Mouse (Mus musculus): Measurements from ENCODE around the gene Ccl7. TPM values are rescaled to one million over a fixed set of nuclear protein-coding genes. Genes with fewer than 3 reads are reported as not detected.

The Ccl7 gene
- 5.9 TPM for polyA plus RNA-seq (2014; fragmentation: Illumina TruSeq; extraction: RNeasy Lipid Tissue Mini Kit (QIAGEN cat#74804); ENCODE audit: low read depth, low replicate concordance)

GRCm38 (mm10) chr11:82045471-82045870 is at the start of gene Ccl7:
Gene Ccl7, plus strand, starts transcription at chr11:82045712.

DNA sequence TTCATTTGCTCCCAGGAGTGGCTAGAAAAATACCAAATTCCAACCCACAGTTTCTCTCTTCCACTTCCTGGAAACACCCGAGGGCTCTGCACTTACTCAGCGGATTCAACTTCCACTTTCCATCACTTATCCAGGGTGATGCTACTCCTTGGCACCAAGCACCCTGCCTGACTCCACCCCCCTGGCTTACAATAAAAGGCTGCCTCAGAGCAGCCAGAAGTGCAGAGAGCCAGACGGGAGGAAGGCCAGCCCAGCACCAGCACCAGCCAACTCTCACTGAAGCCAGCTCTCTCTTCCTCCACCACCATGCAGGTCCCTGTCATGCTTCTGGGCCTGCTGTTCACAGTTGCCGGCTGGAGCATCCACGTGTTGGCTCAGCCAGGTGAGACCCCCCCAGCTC is 10.2 kb upstream of the Ccl7 start, which contains the start of gene Ccl2:
Ccl2 (plus strand) TSS at position 216 of the 400 bp plus-strand sequence.

GRCm38 (mm10) chr11:82038535-82038934 is 7.0 kb upstream of the Ccl7 start, which contains the start of gene Gm17268:
Gene Gm17268, minus strand, starts transcription at chr11:82038562.

GRCm38 (mm10) chr11:82057646-82058045 is 12.1 kb downstream of the Ccl7 start, which contains the start of gene Ccl11:
Gene Ccl11, plus strand, starts transcription at chr11:82057823.

Other genes starting within 250 kb of the Ccl7 start
- gene 5530401A14Rik, start 185.0 kb upstream of the Ccl7 start, polyA plus RNA-seq (2014; fragmentation: Illumina TruSeq; extraction: RNeasy Lipid Tissue Mini Kit (QIAGEN cat#74804); ENCODE audit: low read depth, low replicate concordance): not detected
- 0.50 TPM for gene Asic2, start 77.3 kb upstream of the Ccl7 start, polyA plus RNA-seq (2014; fragmentation: Illumina TruSeq; extraction: RNeasy Lipid Tissue Mini Kit (QIAGEN cat#74804); ENCODE audit: low read depth, low replicate concordance)
- gene Ccl2, start 10.1 kb upstream of the Ccl7 start, polyA plus RNA-seq (2014; fragmentation: Illumina TruSeq; extraction: RNeasy Lipid Tissue Mini Kit (QIAGEN cat#74804); ENCODE audit: low read depth, low replicate concordance): 7.4 TPM
- not detected for gene Gm17268, start 7.2 kb upstream of the Ccl7 start, polyA plus RNA-seq (2014; fragmentation: Illumina TruSeq; extraction: RNeasy Lipid Tissue Mini Kit (QIAGEN cat#74804); ENCODE audit: low read depth, low replicate concordance)
- 48.6 TPM for gene Ccl11, start 12.1 kb downstream of the Ccl7 start, polyA plus RNA-seq (2014; fragmentation: Illumina TruSeq; extraction: RNeasy Lipid Tissue Mini Kit (QIAGEN cat#74804); ENCODE audit: low read depth, low replicate concordance)
- gene Ccl12, start 56.1 kb downstream of the Ccl7 start, polyA plus RNA-seq (2014; fragmentation: Illumina TruSeq; extraction: RNeasy Lipid Tissue Mini Kit (QIAGEN cat#74804); ENCODE audit: low read depth, low replicate concordance): 8.1 TPM
- gene Ccl8, start 69.5 kb downstream of the Ccl7 start, polyA plus RNA-seq (2014; fragmentation: Illumina TruSeq; extraction: RNeasy Lipid Tissue Mini Kit (QIAGEN cat#74804); ENCODE audit: low read depth, low replicate concordance): 4.0 TPM

All from sigmoid colon, adult 10 weeks (tissue).